Mouse (Mus musculus): ENCODE measurements at regions not wholly inside any gene's neighbourhood (a gene's known extent, or its start where the extent isn't known, plus 50 kb on each side); places are given as distances from the start of the nearest gene placed in this dataset.

DNA sequence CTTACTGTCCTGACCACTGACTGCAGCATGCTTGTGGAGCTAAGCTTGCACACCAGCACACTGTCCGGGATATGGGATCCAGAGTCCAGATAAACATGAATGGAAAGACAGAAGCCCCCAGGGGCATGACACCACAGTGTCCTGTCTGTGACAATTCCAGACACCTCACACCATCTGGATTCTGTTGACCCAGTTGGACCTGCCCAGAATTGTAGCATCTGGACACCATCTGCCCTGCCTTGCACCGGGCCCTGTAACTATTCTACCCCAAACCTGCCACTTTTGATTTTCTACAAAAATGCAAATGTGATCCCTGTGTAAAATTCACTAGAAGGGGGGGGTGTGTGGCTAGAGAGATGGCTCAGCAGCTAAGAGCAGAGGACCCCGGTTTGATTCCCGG is 114.5 kb upstream of the Hs6st1 start:
- TF ChIP-seq CTCF (conservative IDR thresholded peaks at IDR 0.05; ENCODE audit: low read length) (no peak), POU5F1 (IDR thresholded peaks at IDR 0.05; ENCODE audit: borderline replicate concordance, low read length) (no peak)

Measured in E14TG2a.4 (cell line).